Mouse (Mus musculus): Measurements from ENCODE around the gene Lpar3.

Gene Lpar3

DNA sequence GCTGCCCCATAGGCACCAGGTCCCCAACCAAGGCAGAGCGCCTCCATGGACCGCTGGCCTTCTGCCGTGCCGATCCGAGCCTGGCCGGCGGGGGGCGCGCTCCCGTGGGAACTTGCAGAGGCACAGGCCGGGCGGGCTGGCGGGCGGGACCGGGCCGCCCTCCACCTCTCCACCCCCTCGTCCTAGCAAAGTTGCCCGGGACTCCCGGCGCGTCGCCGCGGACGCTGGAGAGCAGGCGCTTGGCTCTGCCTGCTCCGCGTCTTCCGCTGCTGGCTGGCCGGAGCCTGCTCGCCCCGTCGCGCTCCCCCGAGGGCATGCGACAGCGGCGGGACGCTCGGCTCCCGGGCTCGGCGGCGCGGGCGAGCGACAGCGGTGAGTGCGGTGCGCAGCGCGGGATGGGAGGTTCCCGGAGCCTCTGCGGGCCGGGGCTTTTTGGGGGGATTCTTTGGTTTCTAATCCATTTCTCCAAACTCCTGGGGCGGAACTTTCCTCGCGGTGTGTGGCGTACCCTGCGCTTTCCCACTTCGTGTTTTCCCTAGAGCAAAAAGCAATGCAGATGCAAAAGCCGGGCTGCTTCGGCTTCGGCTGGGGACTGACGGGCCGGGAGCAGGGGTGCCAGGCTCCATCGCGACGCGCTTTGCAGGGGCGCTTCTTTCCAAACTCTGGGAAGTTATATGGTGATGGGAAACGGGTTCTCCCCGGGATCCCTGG lies at the start of gene Lpar3:
TSS of gene Lpar3 (plus strand) at position 188 of the 711 bp plus-strand sequence.
- DNase-seq (ENCODE audit: low spot score): peak; percentile 16

GRCm38 (mm10) chr3:146173030-146173429 lies 47.7 kb upstream of the Lpar3 start:
- DNase-seq (ENCODE audit: low spot score): no peak

- no peak for DNase-seq (ENCODE audit: low spot score)
Observed at GRCm38 (mm10) chr3:146174215-146174614, 46.5 kb upstream of the Lpar3 start.

DNA sequence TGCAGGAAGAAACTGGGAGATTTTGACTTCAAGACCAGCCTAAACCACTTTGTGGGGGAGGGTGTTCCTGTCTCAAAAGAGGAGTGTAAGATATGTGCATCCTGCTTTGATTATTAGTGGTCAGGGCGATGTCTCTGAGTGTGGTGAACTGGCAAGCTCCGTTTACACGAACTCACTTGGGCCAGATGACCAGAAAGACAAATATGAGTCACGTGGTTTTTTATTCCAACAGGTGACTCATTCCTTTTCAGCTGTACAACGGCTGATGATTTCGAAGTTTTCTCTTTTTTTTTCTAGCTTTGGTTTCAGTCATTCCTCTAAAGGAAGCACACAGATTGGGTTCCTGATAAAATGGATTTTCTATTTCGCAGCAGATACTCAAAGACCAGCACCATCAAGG lies 43.5 kb upstream of the Lpar3 start:
- DNase-seq (ENCODE audit: low spot score): no peak

- peak; percentile 85 for DNase-seq (ENCODE audit: low spot score)
Observed at GRCm38 (mm10) chr3:146177748-146178582, 42.8 kb upstream of the Lpar3 start.

DNA sequence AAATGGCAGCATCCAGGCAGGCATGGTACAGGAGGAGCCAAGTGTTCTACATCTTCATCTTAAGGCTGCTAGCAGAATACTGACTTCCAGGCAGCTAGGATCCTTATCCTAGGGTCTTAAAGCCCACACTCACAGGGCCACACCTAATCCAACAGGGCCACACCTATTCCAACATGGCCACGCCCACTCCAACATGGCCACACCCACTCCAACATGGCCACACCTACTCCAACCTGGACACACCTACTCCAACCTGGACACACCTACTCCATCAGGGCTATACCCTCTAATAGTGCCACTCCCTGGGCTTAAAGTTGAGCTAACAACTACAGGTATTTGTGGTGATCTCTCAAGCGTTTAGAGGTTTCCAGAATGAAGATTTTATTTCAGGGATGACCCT lies 40.4 kb upstream of the Lpar3 start:
- no peak for DNase-seq (ENCODE audit: low spot score)

- DNase-seq (ENCODE audit: low spot score): peak; percentile 56
Observed at GRCm38 (mm10) chr3:146180986-146181385, 39.8 kb upstream of the Lpar3 start.

GRCm38 (mm10) chr3:146184992-146185657 lies 35.6 kb upstream of the Lpar3 start:
- DNase-seq (ENCODE audit: low spot score): peak; percentile 79

GRCm38 (mm10) chr3:146186033-146186432 lies 34.7 kb upstream of the Lpar3 start:
- DNase-seq (ENCODE audit: low spot score): no peak

DNA sequence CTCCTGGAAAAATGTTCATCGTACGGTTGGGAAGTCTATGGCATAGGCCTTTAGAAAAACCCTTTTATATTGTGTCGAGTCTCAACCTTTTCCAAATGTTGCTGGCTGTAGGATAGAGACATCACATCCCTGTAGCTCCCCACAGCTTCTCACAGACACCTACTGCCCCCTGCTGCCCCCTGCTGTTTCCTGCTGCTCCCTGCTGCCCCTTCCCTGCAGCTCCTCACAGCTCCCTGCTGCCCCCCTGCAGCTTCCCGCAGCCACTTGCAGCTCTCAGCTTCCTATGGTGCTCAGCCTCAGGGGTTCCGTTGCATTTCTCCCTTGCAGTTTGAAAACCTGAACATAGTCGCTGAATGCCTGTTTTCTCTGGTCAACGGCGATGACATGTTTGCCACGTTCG lies 30.8 kb upstream of the Lpar3 start:
- DNase-seq (ENCODE audit: low spot score): no peak

DNA sequence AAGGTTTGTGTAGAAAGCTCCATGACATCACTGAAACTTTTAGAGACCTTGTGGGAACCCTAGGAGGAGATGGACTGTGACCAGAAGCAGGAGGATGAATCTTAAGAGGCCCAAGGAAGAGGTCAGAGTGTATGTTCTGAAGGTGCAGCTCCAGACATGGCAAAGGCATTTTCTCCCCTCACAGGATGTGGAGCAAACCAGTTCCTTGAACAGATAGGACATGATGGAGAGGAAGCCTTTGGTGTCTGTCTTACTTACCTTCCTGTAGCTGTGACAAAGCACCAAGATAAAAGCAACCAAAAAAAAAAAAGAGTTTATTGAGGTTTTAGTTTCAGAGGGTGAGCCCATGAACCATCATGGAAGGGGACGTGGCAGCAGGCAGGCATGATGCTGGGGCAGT lies 28.3 kb upstream of the Lpar3 start:
- no peak for DNase-seq (ENCODE audit: low spot score)

- DNase-seq (ENCODE audit: low spot score): no peak
Observed at GRCm38 (mm10) chr3:146195153-146195552, 25.6 kb upstream of the Lpar3 start.

DNA sequence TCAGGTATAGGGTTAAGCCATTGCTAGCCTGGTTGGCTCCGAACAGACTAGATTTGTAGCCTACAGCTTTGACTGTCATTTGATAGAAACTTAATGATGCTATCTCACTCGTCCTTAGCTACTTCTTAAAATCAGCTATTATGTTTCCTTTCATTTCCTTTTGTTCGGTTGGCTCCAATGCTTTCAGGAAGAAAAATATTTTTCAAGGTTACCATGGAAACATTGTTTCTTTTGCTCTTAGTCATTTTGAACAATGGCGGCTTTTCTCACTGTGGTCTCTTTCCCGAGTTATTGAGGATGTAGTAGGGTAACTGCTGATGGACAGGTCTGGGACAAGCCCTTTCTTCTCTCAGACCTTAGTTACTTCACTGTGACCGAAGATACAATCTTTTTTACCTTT lies 24.5 kb upstream of the Lpar3 start:
- no peak for DNase-seq (ENCODE audit: low spot score)

GRCm38 (mm10) chr3:146196780-146197743 lies 23.7 kb upstream of the Lpar3 start:
- no peak for DNase-seq (ENCODE audit: low spot score)

DNA sequence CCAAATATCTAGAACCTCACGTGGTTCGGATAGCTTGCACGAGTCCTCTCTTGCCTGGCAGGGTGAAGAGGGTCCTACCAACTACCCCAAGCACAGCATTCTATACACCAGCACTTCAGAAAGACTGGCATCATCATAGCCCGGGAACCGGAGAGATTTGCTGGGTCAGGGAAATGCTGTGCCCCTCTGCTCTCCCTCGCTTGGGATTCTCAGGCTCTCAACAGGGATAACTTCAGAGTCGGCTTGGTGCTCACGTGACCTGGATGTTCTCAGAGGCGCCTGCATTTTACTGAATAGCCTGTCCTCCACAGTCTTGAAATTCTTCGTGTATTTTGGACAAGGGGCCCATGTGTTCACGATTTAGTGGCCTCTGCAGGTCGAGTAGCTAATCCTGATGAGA lies 23.0 kb upstream of the Lpar3 start:
- DNase-seq (ENCODE audit: low spot score): no peak

DNA sequence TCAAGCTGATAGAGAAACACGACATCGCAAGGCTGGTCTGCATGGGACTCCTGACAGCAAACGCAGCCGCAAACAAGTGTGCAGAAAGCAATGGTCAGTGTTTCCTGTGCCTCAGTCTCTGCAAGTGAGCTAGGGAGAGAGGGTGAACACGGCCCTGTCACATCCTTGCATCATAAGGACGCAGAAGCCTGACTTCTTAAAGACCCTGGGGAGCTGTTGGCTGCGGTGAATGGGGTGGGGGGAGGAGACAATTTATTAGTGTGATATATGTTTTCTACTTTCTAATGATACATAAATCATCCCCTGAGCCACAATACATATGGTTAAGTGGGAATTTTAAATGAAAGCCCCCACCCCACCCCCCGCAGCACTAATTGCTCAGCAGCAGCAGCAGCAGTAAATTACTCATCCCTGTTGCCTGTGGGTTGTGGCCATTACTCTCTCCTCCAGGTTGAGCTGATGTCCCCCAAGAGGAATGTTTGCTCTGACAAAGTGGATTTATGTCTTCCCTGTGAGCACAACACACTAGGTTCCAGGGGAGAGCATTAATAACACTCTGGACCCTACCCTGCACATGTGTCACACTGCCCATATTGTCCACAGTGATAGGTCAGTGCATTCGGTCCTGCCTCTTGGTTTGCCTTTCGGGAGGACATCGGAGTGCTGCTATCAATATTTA lies 21.8 kb upstream of the Lpar3 start:
- no peak for DNase-seq (ENCODE audit: low spot score)

DNA sequence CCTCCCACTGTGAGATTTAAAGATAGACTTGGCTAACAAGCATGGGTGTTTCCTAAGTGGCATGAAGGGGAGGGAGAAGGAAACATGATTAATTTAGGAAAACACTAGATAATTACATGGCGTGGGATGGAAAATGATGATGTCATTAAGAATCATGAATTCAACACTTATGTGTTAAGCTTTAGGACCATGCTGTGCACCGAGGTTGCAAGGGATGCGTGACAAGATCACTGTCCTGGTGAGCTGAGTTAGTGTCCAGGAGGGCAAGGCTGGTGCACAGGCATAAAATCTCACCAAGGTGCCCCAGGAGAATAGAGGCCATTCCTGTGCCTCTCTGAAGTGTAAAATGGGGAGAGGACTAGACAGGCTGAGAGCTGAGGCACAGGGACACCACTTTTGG lies 21.3 kb upstream of the Lpar3 start:
- no peak for DNase-seq (ENCODE audit: low spot score)

GRCm38 (mm10) chr3:146204375-146204774 lies 16.4 kb upstream of the Lpar3 start:
- DNase-seq (ENCODE audit: low spot score): no peak

DNA sequence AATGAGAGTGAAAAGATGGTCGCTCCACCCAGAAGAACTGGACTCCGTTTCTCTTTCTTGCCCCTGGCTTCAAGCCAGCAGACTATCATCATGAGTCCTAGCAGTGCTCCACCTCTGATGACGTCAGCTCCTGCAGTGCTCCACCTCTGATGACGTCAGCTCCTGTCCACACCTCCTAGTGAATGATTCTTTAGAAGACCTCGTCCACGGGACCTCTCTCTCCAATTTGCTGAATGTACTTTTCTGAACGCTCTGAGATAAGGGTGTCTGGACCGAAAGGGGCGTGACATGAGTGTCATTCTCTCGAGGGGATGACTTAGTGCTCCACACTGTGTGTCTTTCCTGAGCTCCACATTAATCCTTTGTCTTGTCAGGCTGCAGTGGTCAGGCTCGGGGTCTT lies 15.5 kb upstream of the Lpar3 start:
- DNase-seq (ENCODE audit: low spot score): no peak

- DNase-seq (ENCODE audit: low spot score): no peak
Observed at GRCm38 (mm10) chr3:146206635-146207034, 14.1 kb upstream of the Lpar3 start.

GRCm38 (mm10) chr3:146207440-146207839 lies 13.3 kb upstream of the Lpar3 start:
- DNase-seq (ENCODE audit: low spot score): no peak

Measured in layer of hippocampus, adult 11-12 months (tissue).